Mouse (Mus musculus): ENCODE data around the gene Kcnk4. TPM values are rescaled to one million over a fixed set of nuclear protein-coding genes. Genes with fewer than 3 reads are reported as not detected.
"Not testable (repeated sequence)": the region's sequence is repeated elsewhere in the genome, so short reads cannot be mapped to it uniquely, and the experiment has no call there.

The Kcnk4 gene
- polyA plus RNA-seq, 1 experiment from 2014 or later = 0.65 TPM

- Histone ChIP-seq H3K9ac (peak overlapping the region; percentile 36; the same call in 1 of the 2 replicates), H3K4me3 (peak overlapping the region; percentile 61), H3K27ac (no peak overlapping the region), H3K9me3 (no peaks in the 10 kb centered on the region), H3K4me1 (peaks cover 26% of the 10 kb centered on the region), H3K4me2 (replicated peaks) (peak overlapping the region; percentile 78), H3K36me3 (peaks cover 42% of the 10 kb centered on the region), H3K27me3 (no peaks in the 10 kb centered on the region)
- ATAC-seq (ENCODE audit: insufficient number of reproducible peaks, insufficient read depth, low FRiP score, low TSS enrichment) = no peak
- 88% methylated on average over 7 of the region's 7 CpGs for WGBS
These were observed 26.3 kb downstream of the Kcnk4 start for GRCm38 (mm10) chr19:6907811-6908540.

- no peak overlapping the region for H3K4me2 ChIP-seq (replicated peaks)
- no peaks in the 10 kb centered on the region for H3K27me3 ChIP-seq
- peaks cover 33% of the 10 kb centered on the region for H3K36me3 ChIP-seq
- H3K4me3 ChIP-seq = no peak overlapping the region
- H3K4me1 ChIP-seq = peaks cover 26% of the 10 kb centered on the region
- no peak overlapping the region for H3K9ac ChIP-seq
- ATAC-seq (ENCODE audit: insufficient number of reproducible peaks, insufficient read depth, low FRiP score, low TSS enrichment) = no peak
- H3K9me3 ChIP-seq = no peaks in the 10 kb centered on the region
- H3K27ac ChIP-seq = no peak overlapping the region
- WGBS = 91% methylated on average over 8 of the region's 8 CpGs
These were observed 27.2 kb downstream of the Kcnk4 start for GRCm38 (mm10) chr19:6907094-6907493.

GRCm38 (mm10) chr19:6906199-6906598, 28.1 kb downstream of the Kcnk4 start:
- peaks cover 24% of the 10 kb centered on the region for H3K36me3 ChIP-seq
- no peak overlapping the region for H3K9ac ChIP-seq
- no peaks in the 10 kb centered on the region for H3K27me3 ChIP-seq
- H3K4me1 ChIP-seq = peaks cover 22% of the 10 kb centered on the region
- ATAC-seq (ENCODE audit: insufficient number of reproducible peaks, insufficient read depth, low FRiP score, low TSS enrichment) = no peak
- no peak overlapping the region for H3K4me3 ChIP-seq
- no peaks in the 10 kb centered on the region for H3K9me3 ChIP-seq
- no peak overlapping the region for H3K27ac ChIP-seq
- no peak overlapping the region for H3K4me2 ChIP-seq (replicated peaks)
- 87% methylated on average over 3 of the region's 3 CpGs for WGBS

GRCm38 (mm10) chr19:6905498-6906159, 28.7 kb downstream of the Kcnk4 start:
- H3K36me3 ChIP-seq = peaks cover 23% of the 10 kb centered on the region
- no peaks in the 10 kb centered on the region for H3K9me3 ChIP-seq
- ATAC-seq (ENCODE audit: insufficient number of reproducible peaks, insufficient read depth, low FRiP score, low TSS enrichment) = no peak
- H3K4me3 ChIP-seq = no peak overlapping the region
- WGBS = 90% methylated on average over 11 of the region's 11 CpGs
- peaks cover 18% of the 10 kb centered on the region for H3K4me1 ChIP-seq
- no peak overlapping the region for H3K4me2 ChIP-seq (replicated peaks)
- H3K27me3 ChIP-seq = no peaks in the 10 kb centered on the region
- no peak overlapping the region for H3K9ac ChIP-seq
- H3K27ac ChIP-seq = no peak overlapping the region

GRCm38 (mm10) chr19:6904846-6905245, 29.5 kb downstream of the Kcnk4 start:
- 80% methylated on average over 2 of the region's 2 CpGs for WGBS
- no peaks in the 10 kb centered on the region for H3K9me3 ChIP-seq
- no peak overlapping the region for H3K9ac ChIP-seq
- H3K4me1 ChIP-seq = peaks cover 18% of the 10 kb centered on the region
- H3K27me3 ChIP-seq = no peaks in the 10 kb centered on the region
- H3K36me3 ChIP-seq = peaks cover 23% of the 10 kb centered on the region
- no peak overlapping the region for H3K4me2 ChIP-seq (replicated peaks)
- ATAC-seq (ENCODE audit: insufficient number of reproducible peaks, insufficient read depth, low FRiP score, low TSS enrichment) = no peak
- no peak overlapping the region for H3K27ac ChIP-seq
- H3K4me3 ChIP-seq = no peak overlapping the region

- no peak for ATAC-seq (ENCODE audit: insufficient number of reproducible peaks, insufficient read depth, low FRiP score, low TSS enrichment)
- peaks cover 23% of the 10 kb centered on the region for H3K36me3 ChIP-seq
- WGBS = 97% methylated on average over 1 of the region's 1 CpGs
- H3K4me1 ChIP-seq = peaks cover 7% of the 10 kb centered on the region
- no peak overlapping the region for H3K9ac ChIP-seq
- no peak overlapping the region for H3K4me3 ChIP-seq
- H3K27me3 ChIP-seq = no peaks in the 10 kb centered on the region
- H3K9me3 ChIP-seq = no peaks in the 10 kb centered on the region
- no peak overlapping the region for H3K27ac ChIP-seq
- no peak overlapping the region for H3K4me2 ChIP-seq (replicated peaks)
These were observed 31.3 kb downstream of the Kcnk4 start for GRCm38 (mm10) chr19:6903031-6903430.

- Histone ChIP-seq H3K27ac (no peak overlapping the region), H3K9me3 (0 out of 2 replicates have a peak, but pooled peaks cover 3% of the 10 kb centered on the region), H3K4me2 (replicated peaks) (no peak overlapping the region), H3K27me3 (no peaks in the 10 kb centered on the region), H3K4me3 (no peak overlapping the region), H3K4me1 (no peaks in the 10 kb centered on the region), H3K9ac (no peak overlapping the region), H3K36me3 (0 out of 2 replicates have a peak, but pooled peaks cover 2% of the 10 kb centered on the region)
- WGBS = 82% methylated on average over 4 of the region's 4 CpGs
- no peak for ATAC-seq (ENCODE audit: insufficient number of reproducible peaks, insufficient read depth, low FRiP score, low TSS enrichment)
These were observed 34.7 kb downstream of the Kcnk4 start for GRCm38 (mm10) chr19:6899641-6900040.

- H3K27me3 ChIP-seq; H3K9ac ChIP-seq; H3K4me3 ChIP-seq; H3K4me2 ChIP-seq (replicated peaks); H3K9me3 ChIP-seq; ATAC-seq (ENCODE audit: insufficient number of reproducible peaks, insufficient read depth, low FRiP score, low TSS enrichment); H3K4me1 ChIP-seq; H3K27ac ChIP-seq; H3K36me3 ChIP-seq: not testable (repeated sequence)
- WGBS = 86% methylated on average over 18 of the region's 18 CpGs
These were observed 38.6 kb downstream of the Kcnk4 start for GRCm38 (mm10) chr19:6895608-6896305.

- Histone ChIP-seq H3K4me2 (replicated peaks) (no peak overlapping the region), H3K9me3 (0 out of 2 replicates have a peak, but pooled peaks cover 3% of the 10 kb centered on the region), H3K27me3 (no peaks in the 10 kb centered on the region), H3K36me3 (no peaks in the 10 kb centered on the region), H3K4me3 (no peak overlapping the region), H3K27ac (no peak overlapping the region), H3K9ac (no peak overlapping the region), H3K4me1 (no peaks in the 10 kb centered on the region)
- no peak for ATAC-seq (ENCODE audit: insufficient number of reproducible peaks, insufficient read depth, low FRiP score, low TSS enrichment)
- WGBS = 89% methylated on average over 14 of the region's 14 CpGs
These were observed 40.4 kb downstream of the Kcnk4 start for GRCm38 (mm10) chr19:6893731-6894451.

GRCm38 (mm10) chr19:6892512-6892911, 41.8 kb downstream of the Kcnk4 start:
- no peak overlapping the region for H3K4me2 ChIP-seq (replicated peaks)
- H3K9ac ChIP-seq = no peak overlapping the region
- H3K36me3 ChIP-seq = no peaks in the 10 kb centered on the region
- no peaks in the 10 kb centered on the region for H3K4me1 ChIP-seq
- WGBS = 56% methylated on average over 4 of the region's 4 CpGs
- H3K9me3 ChIP-seq = 0 out of 2 replicates have a peak, but pooled peaks cover 3% of the 10 kb centered on the region
- H3K27me3 ChIP-seq = no peaks in the 10 kb centered on the region
- no peak for ATAC-seq (ENCODE audit: insufficient number of reproducible peaks, insufficient read depth, low FRiP score, low TSS enrichment)
- H3K4me3 ChIP-seq = no peak overlapping the region
- no peak overlapping the region for H3K27ac ChIP-seq

GRCm38 (mm10) chr19:6877965-6878364, 56.4 kb downstream of the Kcnk4 start:
- no peak overlapping the region for H3K27ac ChIP-seq
- H3K9me3 ChIP-seq = peaks cover 4% of the 10 kb centered on the region; the same call in 1 of the 2 replicates
- no peak overlapping the region for H3K4me3 ChIP-seq
- WGBS = 88% methylated on average over 4 of the region's 4 CpGs
- H3K9ac ChIP-seq = no peak overlapping the region
- no peaks in the 10 kb centered on the region for H3K4me1 ChIP-seq
- H3K4me2 ChIP-seq (replicated peaks) = no peak overlapping the region
- no peak for ATAC-seq (ENCODE audit: insufficient number of reproducible peaks, insufficient read depth, low FRiP score, low TSS enrichment)
- no peaks in the 10 kb centered on the region for H3K27me3 ChIP-seq
- H3K36me3 ChIP-seq = no peaks in the 10 kb centered on the region
